Mouse (Mus musculus): ENCODE measurements around the gene Cep128. TPM values are rescaled to one million over a fixed set of nuclear protein-coding genes. Genes with fewer than 3 reads are reported as not detected.

Gene Cep128
- total and polyA plus RNA-seq, 3 experiments = 8.9 to 109 (median 47.7) TPM

GRCm38 (mm10) chr12:91027100-91027499 is 357.1 kb downstream of the Cep128 start:
- Histone ChIP-seq H3K4me1 (ENCODE audit: insufficient read depth, low read depth, low read length) (no peaks in the 10 kb centered on the region), H3K27me3 (ENCODE audit: insufficient read depth, low read length) (no peaks in the 10 kb centered on the region), H3K9me3 (replicated peaks) (no peaks in the 10 kb centered on the region), H3K36me3 (replicated peaks) (no peaks in the 10 kb centered on the region), H3K4me3 (ENCODE audit: low read depth, low read length) (no peak overlapping the region)
- TF ChIP-seq TAL1 (conservative IDR thresholded peaks at IDR 0.05; ENCODE audit: low read depth, low read length) = no peak
- TF ChIP-seq CTCF (IDR thresholded peaks at IDR 0.05; ENCODE audit: low read depth, low read length) = no peak
- no peak for TF ChIP-seq GATA1 (IDR thresholded peaks at IDR 0.05; ENCODE audit: borderline replicate concordance, low read length)
- TF ChIP-seq GATA2 (IDR thresholded peaks at IDR 0.05; ENCODE audit: borderline replicate concordance, low read depth, low read length) = no peak
- TF ChIP-seq POLR2AphosphoS5 (IDR thresholded peaks at IDR 0.05; ENCODE audit: insufficient replicate concordance, low read depth, low read length) = no peak
- ATAC-seq (ENCODE audit: extremely low read depth, insufficient number of reproducible peaks, low FRiP score, poor library complexity, severe bottlenecking) (no peak), DNase-seq (ENCODE audit: low spot score) (no peak)

- no peak for ATAC-seq (ENCODE audit: extremely low read depth, insufficient number of reproducible peaks, low FRiP score, poor library complexity, severe bottlenecking)
- TF ChIP-seq CTCF (IDR thresholded peaks at IDR 0.05; ENCODE audit: low read depth, low read length) = no peak
- TF ChIP-seq POLR2AphosphoS5 (IDR thresholded peaks at IDR 0.05; ENCODE audit: insufficient replicate concordance, low read depth, low read length) = no peak
- TF ChIP-seq TAL1 (conservative IDR thresholded peaks at IDR 0.05; ENCODE audit: low read depth, low read length) = no peak
- no peak for TF ChIP-seq GATA1 (IDR thresholded peaks at IDR 0.05; ENCODE audit: borderline replicate concordance, low read length)
- TF ChIP-seq GATA2 (IDR thresholded peaks at IDR 0.05; ENCODE audit: borderline replicate concordance, low read depth, low read length) = no peak
These were observed 369.1 kb downstream of the Cep128 start for GRCm38 (mm10) chr12:91015075-91015474.

GRCm38 (mm10) chr12:91013043-91013442 is 371.2 kb downstream of the Cep128 start:
- no peak overlapping the region for H3K4me3 ChIP-seq (ENCODE audit: low read depth, low read length)
- H3K27me3 ChIP-seq (ENCODE audit: insufficient read depth, low read length) = no peaks in the 10 kb centered on the region
- TF ChIP-seq GATA2 (IDR thresholded peaks at IDR 0.05; ENCODE audit: borderline replicate concordance, low read depth, low read length) (no peak), POLR2AphosphoS5 (IDR thresholded peaks at IDR 0.05; ENCODE audit: insufficient replicate concordance, low read depth, low read length) (no peak), TAL1 (conservative IDR thresholded peaks at IDR 0.05; ENCODE audit: low read depth, low read length) (no peak), CTCF (IDR thresholded peaks at IDR 0.05; ENCODE audit: low read depth, low read length) (no peak)
- H3K4me1 ChIP-seq (ENCODE audit: insufficient read depth, low read depth, low read length) = no peaks in the 10 kb centered on the region
- ATAC-seq (ENCODE audit: extremely low read depth, insufficient number of reproducible peaks, low FRiP score, poor library complexity, severe bottlenecking) (no peak), DNase-seq (ENCODE audit: low spot score) (no peak)
- H3K9me3 ChIP-seq (replicated peaks) = no peaks in the 10 kb centered on the region
- H3K36me3 ChIP-seq (replicated peaks) = peaks cover 44% of the 10 kb centered on the region

More at GRCm38 (mm10) chr12:91015075-91015474, 369.1 kb downstream of the Cep128 start:
- Histone ChIP-seq H3K36me3 (replicated peaks) (peaks cover 52% of the 10 kb centered on the region), H3K4me3 (ENCODE audit: low read depth, low read length) (no peak overlapping the region), H3K4me1 (ENCODE audit: insufficient read depth, low read depth, low read length) (no peaks in the 10 kb centered on the region), H3K9me3 (replicated peaks) (no peaks in the 10 kb centered on the region), H3K27me3 (ENCODE audit: insufficient read depth, low read length) (no peaks in the 10 kb centered on the region)
- DNase-seq (ENCODE audit: low spot score) = no peak

- TF ChIP-seq CTCF (IDR thresholded peaks at IDR 0.05; ENCODE audit: low read depth, low read length) (no peak), GATA1 (IDR thresholded peaks at IDR 0.05; ENCODE audit: borderline replicate concordance, low read length) (no peak), TAL1 (conservative IDR thresholded peaks at IDR 0.05; ENCODE audit: low read depth, low read length) (no peak), POLR2AphosphoS5 (IDR thresholded peaks at IDR 0.05; ENCODE audit: insufficient replicate concordance, low read depth, low read length) (no peak), GATA2 (IDR thresholded peaks at IDR 0.05; ENCODE audit: borderline replicate concordance, low read depth, low read length) (no peak)
- Histone ChIP-seq H3K9me3 (replicated peaks) (no peaks in the 10 kb centered on the region), H3K36me3 (replicated peaks) (peaks cover 45% of the 10 kb centered on the region), H3K4me1 (ENCODE audit: insufficient read depth, low read depth, low read length) (no peaks in the 10 kb centered on the region), H3K27me3 (ENCODE audit: insufficient read depth, low read length) (no peaks in the 10 kb centered on the region), H3K4me3 (ENCODE audit: low read depth, low read length) (no peak overlapping the region)
- ATAC-seq (ENCODE audit: extremely low read depth, insufficient number of reproducible peaks, low FRiP score, poor library complexity, severe bottlenecking) = no peak
- DNase-seq (ENCODE audit: low spot score) = no peak
These were observed 372.0 kb downstream of the Cep128 start for GRCm38 (mm10) chr12:91012184-91012583.

- Histone ChIP-seq H3K4me1 (ENCODE audit: insufficient read depth, low read depth, low read length) (no peaks in the 10 kb centered on the region), H3K9me3 (replicated peaks) (no peaks in the 10 kb centered on the region), H3K27me3 (ENCODE audit: insufficient read depth, low read length) (no peaks in the 10 kb centered on the region), H3K36me3 (replicated peaks) (peaks cover 30% of the 10 kb centered on the region), H3K4me3 (ENCODE audit: low read depth, low read length) (no peak overlapping the region)
- ATAC-seq (ENCODE audit: extremely low read depth, insufficient number of reproducible peaks, low FRiP score, poor library complexity, severe bottlenecking) (no peak; the same call in 1 of the 2 replicates), DNase-seq (ENCODE audit: low spot score) (no peak)
- TF ChIP-seq POLR2AphosphoS5 (IDR thresholded peaks at IDR 0.05; ENCODE audit: insufficient replicate concordance, low read depth, low read length) (no peak), CTCF (IDR thresholded peaks at IDR 0.05; ENCODE audit: low read depth, low read length) (no peak), TAL1 (conservative IDR thresholded peaks at IDR 0.05; ENCODE audit: low read depth, low read length) (no peak), GATA1 (IDR thresholded peaks at IDR 0.05; ENCODE audit: borderline replicate concordance, low read length) (no peak), GATA2 (IDR thresholded peaks at IDR 0.05; ENCODE audit: borderline replicate concordance, low read depth, low read length) (no peak)
These were observed 375.5 kb downstream of the Cep128 start for GRCm38 (mm10) chr12:91008736-91009135.

- TF ChIP-seq TAL1 (conservative IDR thresholded peaks at IDR 0.05; ENCODE audit: low read depth, low read length) (no peak), POLR2AphosphoS5 (IDR thresholded peaks at IDR 0.05; ENCODE audit: insufficient replicate concordance, low read depth, low read length) (no peak), GATA1 (IDR thresholded peaks at IDR 0.05; ENCODE audit: borderline replicate concordance, low read length) (no peak), GATA2 (IDR thresholded peaks at IDR 0.05; ENCODE audit: borderline replicate concordance, low read depth, low read length) (no peak), CTCF (IDR thresholded peaks at IDR 0.05; ENCODE audit: low read depth, low read length) (no peak)
- peaks cover 28% of the 10 kb centered on the region for H3K36me3 ChIP-seq (replicated peaks)
- H3K4me3 ChIP-seq (ENCODE audit: low read depth, low read length) = no peak overlapping the region
- no peaks in the 10 kb centered on the region for H3K4me1 ChIP-seq (ENCODE audit: insufficient read depth, low read depth, low read length)
- no peaks in the 10 kb centered on the region for H3K9me3 ChIP-seq (replicated peaks)
- DNase-seq (ENCODE audit: low spot score) (no peak), ATAC-seq (ENCODE audit: extremely low read depth, insufficient number of reproducible peaks, low FRiP score, poor library complexity, severe bottlenecking) (no peak)
- H3K27me3 ChIP-seq (ENCODE audit: insufficient read depth, low read length) = no peaks in the 10 kb centered on the region
These were observed 376.0 kb downstream of the Cep128 start for GRCm38 (mm10) chr12:91008170-91008569.

Data from G1E (cell line).